Mouse (Mus musculus): ENCODE data around the gene Sbno1. TPM values are rescaled to one million over a fixed set of nuclear protein-coding genes. Genes with fewer than 3 reads are reported as not detected.
"Not testable (repeated sequence)": the region's sequence is repeated elsewhere in the genome, so short reads cannot be mapped to it uniquely, and the experiment has no call there.

Gene Sbno1
- total and polyA plus RNA-seq, 2 experiments from 2014 or later, result 35.9 to 71.0 TPM

GRCm38 (mm10) chr5:124380121-124380520 lies 45.7 kb downstream of the Sbno1 start:
- H3K4me2 ChIP-seq (ENCODE audit: low read depth, low read length), result no peak overlapping the region
- DNase-seq (ENCODE audit: low spot score) (no peak), ATAC-seq (no peak)
- no peaks in the 10 kb centered on the region for H3K4me1 ChIP-seq (ENCODE audit: insufficient read depth, low read length)
- no peaks in the 10 kb centered on the region for H3K27me3 ChIP-seq (ENCODE audit: insufficient read depth, low read length)
- H3K9me3 ChIP-seq (ENCODE audit: low read length), result no peaks in the 10 kb centered on the region
- 96% methylated on average over 1 of the region's 1 CpGs for WGBS
- TF ChIP-seq CTCF (IDR thresholded peaks at IDR 0.05; ENCODE audit: low read depth), result no peak
- H3K36me3 ChIP-seq (ENCODE audit: insufficient read depth, low read length), result peaks cover 64% of the 10 kb centered on the region
- no peak overlapping the region for H3K9ac ChIP-seq (replicated peaks; ENCODE audit: low read length)
- H3K27ac ChIP-seq, result no peak overlapping the region
- H3K4me3 ChIP-seq (ENCODE audit: low read length), result no peak overlapping the region

- DNase-seq (ENCODE audit: low spot score), result no peak
- no peaks in the 10 kb centered on the region for H3K9me3 ChIP-seq (ENCODE audit: low read length)
- H3K4me3 ChIP-seq (ENCODE audit: low read length), result no peak overlapping the region
- no peak for TF ChIP-seq CTCF (IDR thresholded peaks at IDR 0.05; ENCODE audit: low read depth)
- WGBS, result 86% methylated on average over 4 of the region's 4 CpGs
- H3K4me1 ChIP-seq (ENCODE audit: insufficient read depth, low read length), result no peaks in the 10 kb centered on the region
- H3K9ac ChIP-seq (replicated peaks; ENCODE audit: low read length), result no peak overlapping the region
- no peak overlapping the region for H3K4me2 ChIP-seq (ENCODE audit: low read depth, low read length)
- H3K27ac ChIP-seq, result no peak overlapping the region
- no peaks in the 10 kb centered on the region for H3K27me3 ChIP-seq (ENCODE audit: insufficient read depth, low read length)
- no peak for ATAC-seq
- H3K36me3 ChIP-seq (ENCODE audit: insufficient read depth, low read length), result peaks cover 62% of the 10 kb centered on the region
These were observed 48.7 kb downstream of the Sbno1 start for GRCm38 (mm10) chr5:124377149-124377548.

- no peaks in the 10 kb centered on the region for H3K9me3 ChIP-seq (ENCODE audit: low read length)
- H3K4me2 ChIP-seq (ENCODE audit: low read depth, low read length), result no peak overlapping the region
- no peak overlapping the region for H3K27ac ChIP-seq
- ATAC-seq, result no peak
- DNase-seq (ENCODE audit: low spot score), result no peak
- 89% methylated on average over 1 of the region's 1 CpGs for WGBS
- H3K36me3 ChIP-seq (ENCODE audit: insufficient read depth, low read length), result peaks cover 63% of the 10 kb centered on the region
- no peak overlapping the region for H3K9ac ChIP-seq (replicated peaks; ENCODE audit: low read length)
- no peaks in the 10 kb centered on the region for H3K4me1 ChIP-seq (ENCODE audit: insufficient read depth, low read length)
- no peak overlapping the region for H3K4me3 ChIP-seq (ENCODE audit: low read length)
- H3K27me3 ChIP-seq (ENCODE audit: insufficient read depth, low read length), result no peaks in the 10 kb centered on the region
- no peak for TF ChIP-seq CTCF (IDR thresholded peaks at IDR 0.05; ENCODE audit: low read depth)
These were observed 49.4 kb downstream of the Sbno1 start for GRCm38 (mm10) chr5:124376401-124376800.

GRCm38 (mm10) chr5:124374298-124374697 lies 51.5 kb downstream of the Sbno1 start:
- ATAC-seq (no peak), DNase-seq (ENCODE audit: low spot score) (no peak)
- TF ChIP-seq CTCF (IDR thresholded peaks at IDR 0.05; ENCODE audit: low read depth), result no peak
- peaks cover 62% of the 10 kb centered on the region for H3K36me3 ChIP-seq (ENCODE audit: insufficient read depth, low read length)
- H3K4me2 ChIP-seq (ENCODE audit: low read depth, low read length), result no peak overlapping the region
- no peak overlapping the region for H3K4me3 ChIP-seq (ENCODE audit: low read length)
- H3K27ac ChIP-seq, result no peak overlapping the region
- WGBS, result 95% methylated on average over 7 of the region's 7 CpGs
- no peaks in the 10 kb centered on the region for H3K9me3 ChIP-seq (ENCODE audit: low read length)
- H3K9ac ChIP-seq (replicated peaks; ENCODE audit: low read length), result no peak overlapping the region
- no peaks in the 10 kb centered on the region for H3K27me3 ChIP-seq (ENCODE audit: insufficient read depth, low read length)
- H3K4me1 ChIP-seq (ENCODE audit: insufficient read depth, low read length), result no peaks in the 10 kb centered on the region

- Histone ChIP-seq H3K4me2 (ENCODE audit: low read depth, low read length) (no peak overlapping the region), H3K36me3 (ENCODE audit: insufficient read depth, low read length) (peaks cover 27% of the 10 kb centered on the region), H3K27me3 (ENCODE audit: insufficient read depth, low read length) (no peaks in the 10 kb centered on the region), H3K4me3 (ENCODE audit: low read length) (no peak overlapping the region), H3K9ac (replicated peaks; ENCODE audit: low read length) (no peak overlapping the region), H3K4me1 (ENCODE audit: insufficient read depth, low read length) (no peaks in the 10 kb centered on the region), H3K27ac (no peak overlapping the region), H3K9me3 (ENCODE audit: low read length) (no peaks in the 10 kb centered on the region)
- DNase-seq (ENCODE audit: low spot score) (no peak), ATAC-seq (no peak)
- no peak for TF ChIP-seq CTCF (IDR thresholded peaks at IDR 0.05; ENCODE audit: low read depth)
- WGBS, result 71% methylated on average over 3 of the region's 3 CpGs
These were observed 59.1 kb downstream of the Sbno1 start for GRCm38 (mm10) chr5:124366721-124367120.

- ATAC-seq (no peak), DNase-seq (ENCODE audit: low spot score) (no peak)
- TF ChIP-seq CTCF (IDR thresholded peaks at IDR 0.05; ENCODE audit: low read depth), result no peak
- Histone ChIP-seq H3K27me3 (ENCODE audit: insufficient read depth, low read length) (no peaks in the 10 kb centered on the region), H3K4me3 (ENCODE audit: low read length) (no peak overlapping the region), H3K4me1 (ENCODE audit: insufficient read depth, low read length) (no peaks in the 10 kb centered on the region), H3K27ac (no peak overlapping the region), H3K36me3 (ENCODE audit: insufficient read depth, low read length) (peaks cover 20% of the 10 kb centered on the region; the same call in 1 of the 2 replicates), H3K9me3 (ENCODE audit: low read length) (no peaks in the 10 kb centered on the region), H3K9ac (replicated peaks; ENCODE audit: low read length) (no peak overlapping the region), H3K4me2 (ENCODE audit: low read depth, low read length) (no peak overlapping the region)
- 85% methylated on average over 2 of the region's 2 CpGs for WGBS
These were observed 60.0 kb downstream of the Sbno1 start for GRCm38 (mm10) chr5:124365754-124366153.

- H3K27ac ChIP-seq, result no peak overlapping the region
- ATAC-seq, result no peak
- no peak for DNase-seq (ENCODE audit: low spot score)
- no peak overlapping the region for H3K9ac ChIP-seq (replicated peaks; ENCODE audit: low read length)
- 72% methylated on average over 6 of the region's 6 CpGs for WGBS
- H3K4me1 ChIP-seq (ENCODE audit: insufficient read depth, low read length), result no peaks in the 10 kb centered on the region
- H3K36me3 ChIP-seq (ENCODE audit: insufficient read depth, low read length), result peaks cover 7% of the 10 kb centered on the region; the same call in 1 of the 2 replicates
- no peaks in the 10 kb centered on the region for H3K9me3 ChIP-seq (ENCODE audit: low read length)
- no peaks in the 10 kb centered on the region for H3K27me3 ChIP-seq (ENCODE audit: insufficient read depth, low read length)
- no peak for TF ChIP-seq CTCF (IDR thresholded peaks at IDR 0.05; ENCODE audit: low read depth)
- H3K4me3 ChIP-seq (ENCODE audit: low read length), result no peak overlapping the region
- no peak overlapping the region for H3K4me2 ChIP-seq (ENCODE audit: low read depth, low read length)
These were observed 61.5 kb downstream of the Sbno1 start for GRCm38 (mm10) chr5:124364173-124364918.

- H3K4me1 ChIP-seq (ENCODE audit: insufficient read depth, low read length), result not testable (repeated sequence)
These were observed 62.8 kb downstream of the Sbno1 start, which contains the start of gene Cdk2ap1 for GRCm38 (mm10) chr5:124362982-124363381. Gene Cdk2ap1 (minus strand): TSS chr5:124363082.

More at GRCm38 (mm10) chr5:124362982-124363381, 62.8 kb downstream of the Sbno1 start, which contains the start of gene Cdk2ap1:
- 94% methylated on average over 5 of the region's 5 CpGs for WGBS
- not testable (repeated sequence) for H3K27ac ChIP-seq; H3K9ac ChIP-seq (replicated peaks; ENCODE audit: low read length); H3K36me3 ChIP-seq (ENCODE audit: insufficient read depth, low read length); ATAC-seq; H3K4me2 ChIP-seq (ENCODE audit: low read depth, low read length); H3K9me3 ChIP-seq (ENCODE audit: low read length); H3K27me3 ChIP-seq (ENCODE audit: insufficient read depth, low read length); H3K4me3 ChIP-seq (ENCODE audit: low read length); DNase-seq (ENCODE audit: low spot score)
